Mouse (Mus musculus): Measurements from ENCODE around the gene Phf14. TPM values are rescaled to one million over a fixed set of nuclear protein-coding genes. Genes with fewer than 3 reads are reported as not detected.

Phf14 gene
- polyA plus RNA-seq, 1 experiment from 2014 or later, result 125 TPM

DNA sequence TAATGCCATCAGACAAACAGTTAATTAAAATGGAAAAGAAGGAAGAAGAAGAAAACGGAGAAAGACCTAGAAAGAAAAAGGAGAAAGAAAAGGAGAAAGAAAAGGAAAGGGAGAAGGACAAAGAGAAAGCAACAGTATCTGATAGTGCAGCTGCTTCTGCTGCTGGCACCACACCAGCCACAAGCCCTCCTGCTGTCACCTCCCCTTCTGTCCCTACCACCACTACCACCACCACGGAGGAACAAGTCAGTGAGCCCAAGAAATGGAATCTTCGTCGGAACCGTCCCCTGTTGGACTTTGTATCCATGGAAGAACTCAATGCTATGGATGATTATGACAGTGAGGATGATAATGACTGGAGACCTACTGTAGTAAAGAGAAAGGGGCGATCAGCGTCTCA is 25.8 kb downstream of the Phf14 start:
- no peak overlapping the region for H3K4me2 ChIP-seq (ENCODE audit: low read depth, low read length)
- no peak overlapping the region for H3K9ac ChIP-seq (replicated peaks; ENCODE audit: low read depth, low read length)
- H3K36me3 ChIP-seq (ENCODE audit: control insufficient read depth, insufficient read depth, low read length), result peaks cover 7% of the 10 kb centered on the region
- no peak overlapping the region for H3K27ac ChIP-seq (ENCODE audit: low read depth, low read length)
- H3K4me3 ChIP-seq (ENCODE audit: low read depth, low read length), result no peak overlapping the region
- no peaks in the 10 kb centered on the region for H3K9me3 ChIP-seq (ENCODE audit: control insufficient read depth, low read length)
- ATAC-seq (ENCODE audit: low read depth), result no peak
- peaks cover 8% of the 10 kb centered on the region; the same call in 1 of the 2 replicates for H3K4me1 ChIP-seq (ENCODE audit: control insufficient read depth, insufficient read depth, low read length)
- no peaks in the 10 kb centered on the region for H3K27me3 ChIP-seq (ENCODE audit: control insufficient read depth, insufficient read depth, low read length)
- 94% methylated on average over 7 of the region's 7 CpGs for WGBS

GRCm38 (mm10) chr6:11940895-11941294 is 33.3 kb downstream of the Phf14 start:
- H3K4me2 ChIP-seq (ENCODE audit: low read depth, low read length), result no peak overlapping the region
- H3K9me3 ChIP-seq (ENCODE audit: control insufficient read depth, low read length), result no peaks in the 10 kb centered on the region
- H3K9ac ChIP-seq (replicated peaks; ENCODE audit: low read depth, low read length), result no peak overlapping the region
- H3K4me1 ChIP-seq (ENCODE audit: control insufficient read depth, insufficient read depth, low read length), result no peaks in the 10 kb centered on the region
- no peaks in the 10 kb centered on the region for H3K27me3 ChIP-seq (ENCODE audit: control insufficient read depth, insufficient read depth, low read length)
- no peak for ATAC-seq (ENCODE audit: low read depth)
- H3K4me3 ChIP-seq (ENCODE audit: low read depth, low read length), result no peak overlapping the region
- peaks cover 5% of the 10 kb centered on the region; the same call in 1 of the 2 replicates for H3K36me3 ChIP-seq (ENCODE audit: control insufficient read depth, insufficient read depth, low read length)
- no peak overlapping the region for H3K27ac ChIP-seq (ENCODE audit: low read depth, low read length)

GRCm38 (mm10) chr6:11942089-11942488 is 34.5 kb downstream of the Phf14 start:
- Histone ChIP-seq H3K27me3 (ENCODE audit: control insufficient read depth, insufficient read depth, low read length) (no peaks in the 10 kb centered on the region), H3K4me3 (ENCODE audit: low read depth, low read length) (no peak overlapping the region), H3K4me2 (ENCODE audit: low read depth, low read length) (no peak overlapping the region), H3K9ac (replicated peaks; ENCODE audit: low read depth, low read length) (no peak overlapping the region), H3K4me1 (ENCODE audit: control insufficient read depth, insufficient read depth, low read length) (no peaks in the 10 kb centered on the region), H3K9me3 (ENCODE audit: control insufficient read depth, low read length) (no peaks in the 10 kb centered on the region), H3K27ac (ENCODE audit: low read depth, low read length) (no peak overlapping the region), H3K36me3 (ENCODE audit: control insufficient read depth, insufficient read depth, low read length) (peaks cover 5% of the 10 kb centered on the region; the same call in 1 of the 2 replicates)
- 94% methylated on average over 4 of the region's 4 CpGs for WGBS
- ATAC-seq (ENCODE audit: low read depth), result no peak

- Histone ChIP-seq H3K27ac (ENCODE audit: low read depth, low read length) (no peak overlapping the region), H3K4me1 (ENCODE audit: control insufficient read depth, insufficient read depth, low read length) (no peaks in the 10 kb centered on the region), H3K4me3 (ENCODE audit: low read depth, low read length) (no peak overlapping the region), H3K9ac (replicated peaks; ENCODE audit: low read depth, low read length) (no peak overlapping the region), H3K36me3 (ENCODE audit: control insufficient read depth, insufficient read depth, low read length) (peaks cover 3% of the 10 kb centered on the region; the same call in 1 of the 2 replicates), H3K9me3 (ENCODE audit: control insufficient read depth, low read length) (no peaks in the 10 kb centered on the region), H3K27me3 (ENCODE audit: control insufficient read depth, insufficient read depth, low read length) (no peaks in the 10 kb centered on the region), H3K4me2 (ENCODE audit: low read depth, low read length) (no peak overlapping the region)
- ATAC-seq (ENCODE audit: low read depth), result no peak
- WGBS, result 100% methylated on average over 1 of the region's 1 CpGs
Measured at GRCm38 (mm10) chr6:11948100-11948499, 40.5 kb downstream of the Phf14 start.

DNA sequence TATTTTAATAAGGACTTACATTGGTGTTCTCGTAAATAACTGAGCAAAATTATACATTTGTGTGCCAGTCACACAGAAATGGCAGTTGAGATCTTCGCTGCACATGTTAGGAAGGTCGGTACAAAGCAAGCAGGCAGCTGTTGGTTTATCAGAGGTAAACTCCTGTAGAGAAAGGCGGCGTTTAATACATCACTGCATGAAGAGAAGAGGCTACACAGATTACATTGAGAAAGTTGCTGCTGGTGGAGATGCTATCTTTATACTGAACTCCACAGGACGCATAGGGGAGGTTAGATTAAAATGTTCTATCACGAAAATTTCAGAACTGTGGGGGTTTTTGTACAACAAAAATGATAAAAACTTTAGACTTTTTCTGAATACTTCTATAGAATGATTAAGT is 52.6 kb downstream of the Phf14 start:
- Histone ChIP-seq H3K4me2 (ENCODE audit: low read depth, low read length) (no peak overlapping the region), H3K4me1 (ENCODE audit: control insufficient read depth, insufficient read depth, low read length) (no peaks in the 10 kb centered on the region), H3K4me3 (ENCODE audit: low read depth, low read length) (no peak overlapping the region), H3K27ac (ENCODE audit: low read depth, low read length) (no peak overlapping the region), H3K36me3 (ENCODE audit: control insufficient read depth, insufficient read depth, low read length) (peaks cover 5% of the 10 kb centered on the region; the same call in 1 of the 2 replicates), H3K9me3 (ENCODE audit: control insufficient read depth, low read length) (no peaks in the 10 kb centered on the region), H3K9ac (replicated peaks; ENCODE audit: low read depth, low read length) (no peak overlapping the region), H3K27me3 (ENCODE audit: control insufficient read depth, insufficient read depth, low read length) (no peaks in the 10 kb centered on the region)
- 90% methylated on average over 7 of the region's 7 CpGs for WGBS
- ATAC-seq (ENCODE audit: low read depth), result no peak

GRCm38 (mm10) chr6:11993782-11994181 is 86.2 kb downstream of the Phf14 start:
- no peaks in the 10 kb centered on the region for H3K4me1 ChIP-seq (ENCODE audit: control insufficient read depth, insufficient read depth, low read length)
- peaks cover 19% of the 10 kb centered on the region for H3K36me3 ChIP-seq (ENCODE audit: control insufficient read depth, insufficient read depth, low read length)
- no peak overlapping the region for H3K9ac ChIP-seq (replicated peaks; ENCODE audit: low read depth, low read length)
- no peak overlapping the region for H3K4me3 ChIP-seq (ENCODE audit: low read depth, low read length)
- H3K9me3 ChIP-seq (ENCODE audit: control insufficient read depth, low read length), result no peaks in the 10 kb centered on the region
- H3K27me3 ChIP-seq (ENCODE audit: control insufficient read depth, insufficient read depth, low read length), result no peaks in the 10 kb centered on the region
- ATAC-seq (ENCODE audit: low read depth), result no peak
- WGBS, result 100% methylated on average over 1 of the region's 1 CpGs
- no peak overlapping the region for H3K27ac ChIP-seq (ENCODE audit: low read depth, low read length)
- H3K4me2 ChIP-seq (ENCODE audit: low read depth, low read length), result no peak overlapping the region

DNA sequence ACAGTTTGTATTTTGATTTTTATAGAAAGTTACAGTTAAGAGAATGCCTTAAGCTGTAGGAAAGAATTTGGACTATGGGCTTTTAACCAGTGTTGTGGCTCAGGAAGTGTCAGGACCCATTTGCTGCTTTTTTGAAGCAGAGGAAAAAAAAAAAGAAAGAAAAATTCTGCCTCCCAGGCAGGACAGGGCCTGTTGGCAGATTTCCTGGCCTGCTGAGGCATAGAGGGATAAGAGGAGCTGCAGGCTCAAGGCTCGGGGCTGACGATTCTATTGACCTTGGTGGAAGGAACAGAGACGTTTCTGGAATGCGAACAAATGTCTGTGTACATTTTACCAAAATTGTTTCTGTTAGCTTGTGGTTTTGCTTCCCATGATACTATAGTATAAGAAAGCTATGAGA is 91.0 kb downstream of the Phf14 start:
- Histone ChIP-seq H3K4me3 (ENCODE audit: low read depth, low read length) (no peak overlapping the region), H3K9ac (replicated peaks; ENCODE audit: low read depth, low read length) (no peak overlapping the region), H3K27ac (ENCODE audit: low read depth, low read length) (no peak overlapping the region), H3K9me3 (ENCODE audit: control insufficient read depth, low read length) (no peaks in the 10 kb centered on the region), H3K36me3 (ENCODE audit: control insufficient read depth, insufficient read depth, low read length) (peaks cover 23% of the 10 kb centered on the region), H3K4me2 (ENCODE audit: low read depth, low read length) (no peak overlapping the region), H3K27me3 (ENCODE audit: control insufficient read depth, insufficient read depth, low read length) (no peaks in the 10 kb centered on the region), H3K4me1 (ENCODE audit: control insufficient read depth, insufficient read depth, low read length) (no peaks in the 10 kb centered on the region)
- WGBS, result 87% methylated on average over 4 of the region's 4 CpGs
- no peak for ATAC-seq (ENCODE audit: low read depth)

GRCm38 (mm10) chr6:11999506-11999905 is 91.9 kb downstream of the Phf14 start:
- Histone ChIP-seq H3K27ac (ENCODE audit: low read depth, low read length) (no peak overlapping the region), H3K36me3 (ENCODE audit: control insufficient read depth, insufficient read depth, low read length) (peaks cover 23% of the 10 kb centered on the region), H3K4me2 (ENCODE audit: low read depth, low read length) (no peak overlapping the region), H3K27me3 (ENCODE audit: control insufficient read depth, insufficient read depth, low read length) (no peaks in the 10 kb centered on the region), H3K4me1 (ENCODE audit: control insufficient read depth, insufficient read depth, low read length) (no peaks in the 10 kb centered on the region), H3K9me3 (ENCODE audit: control insufficient read depth, low read length) (no peaks in the 10 kb centered on the region), H3K4me3 (ENCODE audit: low read depth, low read length) (no peak overlapping the region), H3K9ac (replicated peaks; ENCODE audit: low read depth, low read length) (no peak overlapping the region)
- ATAC-seq (ENCODE audit: low read depth), result no peak
- WGBS, result 100% methylated on average over 1 of the region's 1 CpGs

- no peaks in the 10 kb centered on the region for H3K4me1 ChIP-seq (ENCODE audit: control insufficient read depth, insufficient read depth, low read length)
- WGBS, result 86% methylated on average over 4 of the region's 4 CpGs
- H3K4me2 ChIP-seq (ENCODE audit: low read depth, low read length), result no peak overlapping the region
- H3K4me3 ChIP-seq (ENCODE audit: low read depth, low read length), result no peak overlapping the region
- H3K36me3 ChIP-seq (ENCODE audit: control insufficient read depth, insufficient read depth, low read length), result peaks cover 7% of the 10 kb centered on the region; the same call in 1 of the 2 replicates
- no peak overlapping the region for H3K9ac ChIP-seq (replicated peaks; ENCODE audit: low read depth, low read length)
- no peak for ATAC-seq (ENCODE audit: low read depth)
- no peak overlapping the region for H3K27ac ChIP-seq (ENCODE audit: low read depth, low read length)
- H3K9me3 ChIP-seq (ENCODE audit: control insufficient read depth, low read length), result no peaks in the 10 kb centered on the region
- no peaks in the 10 kb centered on the region for H3K27me3 ChIP-seq (ENCODE audit: control insufficient read depth, insufficient read depth, low read length)
Measured at GRCm38 (mm10) chr6:12005455-12005854, 97.8 kb downstream of the Phf14 start.

All from neural tube, embryonic 14.5 days (tissue).